Mouse (Mus musculus): Measurements from ENCODE around the gene Cbfa2t3. TPM values are rescaled to one million over a fixed set of nuclear protein-coding genes. Genes with fewer than 3 reads are reported as not detected.

Gene Cbfa2t3
- total and polyA plus RNA-seq, 3 experiments, result 10.5 to 102 TPM; not detected in 1

GRCm38 (mm10) chr8:122735542-122736473 lies 36.9 kb upstream of the Cbfa2t3 start (continued):
- TF ChIP-seq UBTF (IDR thresholded peaks at IDR 0.05; ENCODE audit: borderline replicate concordance, insufficient read depth, low read depth, low read length) (peak; percentile 74; the same call in 1 of the 2 replicates), ELF1 (IDR thresholded peaks at IDR 0.05; ENCODE audit: low read depth, low read length) (peak; percentile 56), RCOR1 (IDR thresholded peaks at IDR 0.05; ENCODE audit: low read depth, low read length) (peak; percentile 86), ZC3H11A (IDR thresholded peaks at IDR 0.05; ENCODE audit: low read depth, low read length) (no peak), MAFK (IDR thresholded peaks at IDR 0.05; ENCODE audit: borderline replicate concordance, low read depth, low read length) (no peak)

DNA sequence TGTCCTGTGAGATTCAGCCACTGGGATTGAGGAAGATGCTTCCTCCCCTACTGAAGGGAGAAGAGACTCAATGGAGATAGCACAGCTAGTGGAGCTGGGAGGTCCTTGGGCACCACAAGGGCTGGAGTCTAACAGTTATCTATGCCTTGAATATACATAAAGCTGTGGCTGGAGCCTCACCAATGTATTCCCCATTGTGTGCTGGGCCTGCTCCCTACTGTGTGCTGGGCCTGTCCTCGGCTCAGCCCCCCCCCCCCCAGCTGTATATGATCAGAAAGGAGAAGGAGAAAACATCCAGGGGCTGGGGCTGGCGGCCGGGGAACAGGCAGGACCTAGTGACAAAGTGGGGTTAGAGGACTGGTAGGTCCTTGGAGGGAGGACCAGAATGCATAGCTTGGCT lies 36.2 kb upstream of the Cbfa2t3 start:
- Histone ChIP-seq H3K27me3 (ENCODE audit: control insufficient read depth in 1 of 2, insufficient read depth in 2 of 2, low read length in 2 of 2) (no peaks in the 10 kb centered on the region), H3K9ac (ENCODE audit: control insufficient read depth, low read depth, low read length, poor library complexity, severe bottlenecking) (peak overlapping the region; percentile 68), H3K9me3 (replicated peaks; ENCODE audit: insufficient read depth, low read length) (no peaks in the 10 kb centered on the region), H3K79me2 (ENCODE audit: control insufficient read depth, insufficient read depth, low read length, poor library complexity) (no peaks in the 10 kb centered on the region; the same call in 1 of the 2 replicates), H3K36me3 (ENCODE audit: control insufficient read depth in 1 of 2, insufficient read depth in 2 of 2, low read length in 2 of 2) (peaks cover 0 to 16% of the 10 kb centered on the region in 2 experiments; a peak in 2 of 4 replicates), H3K4me1 (ENCODE audit: control insufficient read depth in 1 of 2, insufficient read depth in 2 of 2, low read length in 2 of 2) (peaks cover 10 to 42% of the 10 kb centered on the region in 2 experiments), H3K4me3 (ENCODE audit: control insufficient read depth in 1 of 2, insufficient read depth in 1 of 2, low read depth in 2 of 2, low read length in 2 of 2) (peak overlapping the region; percentile 45 to 62), H3K27ac (ENCODE audit: control insufficient read depth, low read depth, low read length) (peak overlapping the region; percentile 87)
- TF ChIP-seq POLR2AphosphoS5 (IDR thresholded peaks at IDR 0.05; ENCODE audit: borderline replicate concordance, low read depth, low read length) (no peak), MYB (IDR thresholded peaks at IDR 0.05; ENCODE audit: low read depth, low read length) (0 out of 2 replicates have a peak, but pooled peaks have one; percentile 25), ZKSCAN1 (IDR thresholded peaks at IDR 0.05; ENCODE audit: low read depth, low read length) (peak; percentile 95), GATA1 (IDR thresholded peaks at IDR 0.05; ENCODE audit: low read depth, low read length) (peak; percentile 32; the same call in 1 of the 2 replicates), UBTF (IDR thresholded peaks at IDR 0.05; ENCODE audit: borderline replicate concordance, insufficient read depth, low read depth, low read length) (0 out of 2 replicates have a peak, but pooled peaks have one; percentile 0), CHD1 (IDR thresholded peaks at IDR 0.05; ENCODE audit: low read depth, low read length) (no peak), NRF1 (IDR thresholded peaks at IDR 0.05; ENCODE audit: insufficient read depth, low read depth, low read length, poor library complexity, severe bottlenecking) (no peak), MAZ (IDR thresholded peaks at IDR 0.05; ENCODE audit: low read depth, low read length) (no peak; the same call in 1 of the 2 replicates), ZC3H11A (IDR thresholded peaks at IDR 0.05; ENCODE audit: low read depth, low read length) (no peak), MYC (IDR thresholded peaks at IDR 0.05; ENCODE audit: low read depth, low read length) (no peak), MEF2A (IDR thresholded peaks at IDR 0.05; ENCODE audit: extremely low read depth, insufficient replicate concordance, low read depth, low read length, poor library complexity, severe bottlenecking) (no peak)
- peak; percentile 66 for DNase-seq (ENCODE audit: low read depth, low spot score)

All from MEL (cell line).